Mouse (Mus musculus) left cerebral cortex, postnatal 10 days (tissue): ENCODE data around the gene Hoxc12. TPM values are rescaled to one million over a fixed set of nuclear protein-coding genes. Genes with fewer than 3 reads are reported as not detected.
A peak's percentile ranks its signal among the peaks of the same experiment; 100 is the strongest.

ENCODE experiments used
- DNase-seq, 2 experiments: peaks; one replicate each; pipeline ENCODE4 v3.0.0; 2021 to 2022; ENCODE audit warnings: low spot score in 2 of 2, mixed read lengths in 1 of 2; ENCODE audit errors: extremely low spot score in 1 of 2
- intact Hi-C: fragments of 180-260 bp; cut with DNase I; formaldehyde crosslinking; loops from one replicate; pipeline ENCODE4 v1.15.1; 2025
- total RNA-seq, 2 experiments: library from RNA; stranded (reverse); gene quantifications; 2 replicates each; pipeline ENCODE4 v1.2.3; 2021

Hoxc12 gene
- total RNA-seq, 2 experiments from 2014 or later = not detected

DNA sequence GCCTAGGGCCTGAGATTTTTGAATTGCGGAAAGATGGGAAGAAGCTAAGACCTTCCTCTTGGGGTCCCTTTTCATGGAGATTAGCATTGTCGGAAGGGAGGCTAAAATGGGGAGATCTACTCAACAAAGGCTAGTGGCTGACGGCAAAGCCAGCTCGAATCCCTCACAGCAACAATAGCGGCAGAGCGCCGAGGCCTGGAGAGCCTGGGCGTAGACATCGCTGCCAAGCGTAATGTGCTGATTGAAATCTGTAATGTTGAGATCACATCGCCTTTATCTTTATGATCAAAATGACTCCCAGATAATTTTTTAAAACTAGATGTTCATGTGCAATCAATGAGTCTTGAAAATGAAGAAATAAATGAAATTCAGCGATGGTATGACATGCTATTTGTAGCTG lies 2.1 kb upstream of the Hoxc12 start:
- no peak for DNase-seq
- intact Hi-C loops = no loop called here

DNA sequence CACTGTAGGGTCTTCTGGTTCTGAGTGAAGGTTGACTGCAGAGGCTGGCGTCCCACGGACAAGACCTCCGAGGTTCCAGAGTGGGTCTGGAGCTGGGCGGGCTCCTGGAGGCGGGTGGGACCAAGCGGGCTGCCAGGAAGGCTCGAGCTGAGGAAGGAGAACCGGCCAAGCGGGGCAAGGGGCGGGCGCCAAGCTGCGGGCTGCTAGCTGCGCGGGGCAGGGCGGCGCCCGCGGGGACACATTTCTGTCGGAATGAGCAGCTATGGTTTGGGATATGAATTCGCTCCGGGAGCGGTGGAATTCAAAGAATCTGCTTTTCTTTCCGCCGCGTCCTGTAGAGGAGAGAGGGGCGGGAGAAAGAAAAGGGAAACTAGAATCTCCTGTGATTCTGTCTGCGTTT lies 1.7 kb upstream of the Hoxc12 start:
- intact Hi-C loops = no loop called here
- DNase-seq = peak in 1 of 2 experiments; percentile 26

DNA sequence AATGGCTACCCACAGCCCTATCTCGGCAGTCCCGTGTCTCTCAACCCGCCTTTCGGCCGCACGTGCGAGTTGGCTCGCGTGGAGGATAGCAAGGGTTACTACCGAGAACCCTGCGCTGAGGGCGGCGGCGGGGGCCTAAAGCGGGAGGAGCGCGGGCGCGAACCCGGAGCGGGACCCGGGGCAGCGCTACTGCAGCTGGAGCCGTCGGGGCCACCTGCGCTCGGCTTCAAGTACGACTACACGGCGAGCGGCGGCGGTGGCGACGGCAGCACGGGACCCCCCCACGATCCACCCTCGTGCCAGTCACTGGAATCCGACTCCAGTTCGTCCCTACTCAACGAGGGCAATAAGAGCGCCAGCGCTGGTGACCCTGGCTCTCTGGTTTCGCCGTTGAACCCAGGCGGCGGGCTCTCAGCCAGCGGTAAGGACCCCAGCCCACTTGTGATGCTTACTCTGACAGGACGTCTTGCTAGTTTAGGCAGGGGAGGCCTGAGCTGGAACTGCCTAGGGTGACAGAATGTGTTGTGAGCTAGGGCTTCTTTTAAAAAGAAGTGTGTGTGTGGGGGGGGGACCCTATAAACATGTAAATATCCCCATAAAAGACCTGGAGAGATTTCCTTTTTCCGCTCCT lies 594 bp downstream of the Hoxc12 start:
- no peak for DNase-seq
- intact Hi-C loops = no loop called here

DNA sequence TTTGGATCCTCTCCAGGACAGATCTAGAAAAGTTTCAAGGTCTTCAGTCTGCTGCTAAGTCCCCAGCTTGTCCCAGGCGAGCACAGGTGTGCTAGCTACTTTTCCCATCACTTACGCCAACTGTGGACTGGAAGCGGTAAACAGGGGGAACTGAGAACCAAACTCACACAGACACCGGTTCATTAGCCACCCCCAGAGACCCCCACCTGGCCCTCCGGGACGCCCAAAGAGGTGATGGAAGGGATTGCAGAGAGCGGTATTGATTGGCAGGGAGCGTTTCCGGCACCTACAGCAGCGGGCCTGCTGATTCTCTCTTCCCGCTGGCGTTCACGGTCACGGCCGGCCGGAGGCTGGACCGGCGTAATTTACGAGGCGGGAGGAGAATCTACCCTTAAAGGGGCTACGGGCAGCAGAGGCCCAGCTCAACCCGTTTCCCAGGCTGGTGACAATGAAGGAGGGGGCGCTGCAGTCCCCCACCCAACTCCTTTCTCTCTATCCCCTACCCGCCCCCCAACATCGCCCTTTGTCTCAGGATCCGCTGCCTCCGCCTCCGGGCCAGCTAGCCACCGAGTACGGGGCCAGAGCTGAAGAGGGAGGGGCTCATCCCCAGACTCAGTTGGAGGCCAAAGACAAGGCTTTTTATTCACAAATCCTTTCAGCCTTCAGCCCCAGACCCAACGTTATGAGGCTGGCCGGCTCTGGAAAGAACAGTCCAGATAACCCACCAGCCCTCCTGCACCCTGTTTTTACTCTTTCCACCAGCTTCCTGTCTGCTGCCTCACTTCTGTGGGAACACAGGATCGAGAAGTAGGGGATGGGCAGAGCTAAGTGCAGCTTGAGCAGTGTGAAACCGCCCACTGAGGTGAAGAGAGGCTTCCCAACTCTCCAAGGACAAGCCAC lies 2.9 kb downstream of the Hoxc12 start:
- DNase-seq = no peak
- intact Hi-C loops = no loop called here

DNA sequence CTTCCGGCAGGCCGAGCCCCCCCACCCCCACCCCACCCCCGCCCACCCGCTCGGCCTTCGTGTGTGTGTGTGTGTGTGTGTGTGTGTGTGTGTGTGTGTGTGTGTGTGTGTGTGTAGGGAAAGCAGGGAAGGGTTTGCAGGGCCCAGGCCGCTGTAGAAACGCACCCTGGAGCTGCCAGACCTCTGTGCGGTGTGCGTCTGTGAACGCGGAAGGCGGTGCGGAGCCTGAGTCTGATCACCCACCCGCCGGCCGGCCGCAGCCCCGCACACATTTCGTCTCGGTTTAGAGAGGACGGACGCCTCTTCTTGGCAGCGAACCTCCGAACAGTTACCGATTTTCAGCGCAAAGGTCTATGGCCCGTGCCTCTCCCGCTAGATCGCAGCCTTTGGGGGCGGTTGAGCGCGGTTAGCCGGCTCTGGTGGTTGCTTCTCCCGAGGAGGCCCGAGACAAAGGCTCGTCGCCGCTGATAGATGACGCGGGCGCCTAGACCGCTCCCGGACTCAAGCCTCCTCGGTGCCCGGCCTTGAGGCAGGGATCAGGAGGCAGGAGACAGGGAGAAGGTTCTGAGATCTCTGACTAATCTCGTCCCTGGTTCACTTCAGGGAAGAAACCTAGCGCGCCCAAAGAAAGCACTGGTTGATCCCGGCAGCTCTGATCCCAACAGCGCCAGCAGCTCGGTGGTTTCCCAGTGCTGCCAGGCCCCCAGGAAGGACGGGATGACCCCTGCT lies 6.3 kb downstream of the Hoxc12 start:
- intact Hi-C loops = no loop called here
- no peak for DNase-seq

DNA sequence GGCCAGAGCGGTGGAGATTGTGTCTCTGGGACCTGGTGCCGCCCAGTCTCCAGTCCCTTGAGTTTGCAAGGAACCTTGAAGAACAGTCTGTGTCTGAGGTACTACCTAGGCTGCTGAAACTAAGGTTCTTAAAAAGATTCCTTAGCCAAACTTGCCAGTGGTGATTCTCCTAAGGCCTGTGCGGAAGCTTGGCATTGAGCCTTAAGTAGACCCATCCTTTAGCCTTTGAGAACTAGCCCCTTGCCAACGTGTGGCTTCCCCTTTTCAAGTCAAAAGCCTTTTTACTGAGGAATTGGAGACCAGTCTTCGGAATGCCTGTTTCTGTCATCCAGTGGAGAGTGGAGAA lies 6.9 kb downstream of the Hoxc12 start:
- intact Hi-C loops = no loop called here
- DNase-seq = no peak

DNA sequence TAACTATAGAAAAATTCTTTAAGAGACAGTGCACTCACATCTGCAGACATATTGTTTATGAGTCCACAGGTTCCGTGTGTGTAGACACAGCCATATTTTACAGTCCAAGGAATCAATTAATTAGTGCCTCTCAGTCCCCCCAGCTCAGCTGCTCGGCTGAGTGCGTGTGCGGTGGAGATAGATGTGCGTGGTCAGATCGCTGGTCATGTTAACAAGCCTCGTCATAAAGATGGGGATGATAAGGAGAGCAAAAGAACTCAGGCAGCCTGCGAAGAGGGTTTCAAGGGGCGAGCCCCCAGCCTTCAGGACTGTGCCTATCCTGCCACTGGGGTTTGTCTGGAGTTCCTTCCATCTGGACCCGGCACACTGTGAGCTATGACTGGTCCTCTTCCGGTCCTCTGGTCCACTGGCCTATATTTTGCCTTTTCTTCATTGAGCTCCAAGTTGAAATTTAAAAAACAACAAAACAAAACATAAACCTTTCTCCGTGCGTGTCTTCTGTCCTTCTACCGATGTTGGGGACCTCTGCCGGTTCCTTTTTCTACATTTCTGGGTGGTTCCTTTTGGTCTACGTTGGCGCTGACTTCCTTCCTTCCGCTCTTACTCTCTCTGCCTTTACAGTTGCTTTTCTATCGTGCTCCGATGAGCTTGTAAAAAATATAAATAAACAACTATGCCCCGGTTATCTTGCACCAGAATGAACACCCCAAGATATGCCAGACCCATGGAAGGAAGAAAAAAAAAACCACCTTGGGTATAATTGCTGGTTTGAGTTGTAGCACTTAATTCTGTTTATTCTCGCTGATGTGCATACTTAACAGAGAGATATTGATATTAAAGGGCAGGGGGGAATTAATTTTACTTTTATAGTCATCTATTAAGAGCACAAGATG lies 8.9 kb downstream of the Hoxc12 start:
- intact Hi-C loops = no loop called here
- DNase-seq = no peak

DNA sequence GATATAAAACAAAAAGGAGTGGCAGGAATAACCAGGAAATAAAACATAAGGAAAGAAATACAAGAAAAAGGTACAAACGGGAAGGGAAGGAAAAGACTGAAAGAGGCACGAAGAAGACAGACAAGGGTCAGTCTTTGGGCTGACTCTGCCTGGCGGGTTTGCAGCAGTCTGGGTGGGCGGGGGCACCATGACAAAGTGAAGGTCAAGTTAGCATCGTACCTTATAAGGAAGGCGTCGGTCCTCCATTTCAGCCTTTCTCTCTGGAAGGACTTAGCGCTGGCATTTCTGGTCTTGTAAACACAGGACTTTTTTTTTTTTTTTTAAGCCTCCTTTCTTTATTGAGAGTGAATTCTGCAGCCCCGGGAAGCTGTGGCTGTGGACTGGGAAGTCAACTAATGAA lies 10.7 kb downstream of the Hoxc12 start:
- intact Hi-C loops = no loop called here
- DNase-seq = no peak

DNA sequence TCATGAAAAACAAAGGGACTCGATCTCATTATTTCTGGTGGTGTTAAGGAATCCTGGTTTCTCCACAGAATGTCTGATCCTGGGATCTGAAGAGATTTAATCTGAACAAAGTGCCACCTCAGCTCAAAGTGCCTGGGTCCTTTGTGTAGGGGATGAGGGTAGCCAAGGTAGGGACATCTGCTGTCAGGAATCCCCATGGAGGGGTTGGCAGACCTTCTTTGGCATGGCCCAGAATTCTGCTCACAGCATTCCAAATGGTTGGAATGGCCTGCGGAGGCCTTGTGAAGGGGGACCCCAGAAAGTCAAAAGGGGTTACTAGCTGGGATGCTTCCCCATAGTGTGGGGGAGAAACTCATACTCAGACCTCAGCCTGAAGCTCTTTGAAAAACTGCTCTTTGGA lies 12.3 kb downstream of the Hoxc12 start:
- no peak for DNase-seq
- intact Hi-C loops = no loop called here

DNA sequence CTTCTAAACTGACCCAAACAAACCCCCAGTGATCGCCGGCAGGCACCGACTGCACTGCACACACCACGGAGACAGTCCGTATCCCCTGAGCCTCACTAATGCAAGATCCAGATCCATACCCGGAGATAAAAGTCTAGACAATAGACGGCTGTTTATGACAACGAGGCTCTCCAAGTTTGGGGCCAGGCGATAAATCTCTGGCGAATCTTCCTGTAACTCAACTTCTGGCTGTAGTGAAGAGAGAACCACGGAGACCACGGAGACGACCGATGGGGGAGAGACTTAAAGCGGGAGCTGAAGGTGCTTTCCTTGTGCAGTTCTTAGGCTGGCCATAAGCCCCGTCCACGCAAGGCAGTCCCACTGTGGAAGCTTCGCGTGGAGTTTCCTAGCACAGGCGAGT lies 13.1 kb downstream of the Hoxc12 start:
- intact Hi-C loops = no loop called here
- DNase-seq = no peak

DNA sequence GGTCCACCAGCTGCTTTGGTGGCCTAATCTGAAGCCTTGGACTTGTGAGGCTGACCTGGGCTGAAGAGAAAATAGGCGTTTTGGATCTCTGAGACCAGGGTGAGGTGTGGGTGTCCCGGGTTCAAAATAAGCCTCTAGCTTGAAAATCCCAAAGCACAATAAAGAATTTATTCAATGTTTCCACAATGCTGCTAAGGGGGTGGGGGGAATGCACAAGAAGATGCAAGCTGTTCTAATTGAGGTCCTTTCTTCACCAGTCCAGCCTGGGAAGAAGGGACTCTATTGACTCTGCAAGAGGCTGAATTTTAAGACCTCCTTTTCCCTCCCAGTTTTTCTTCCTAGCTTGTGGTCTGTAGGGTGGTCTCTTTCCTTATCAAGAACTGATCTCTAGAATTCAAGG lies 14.3 kb downstream of the Hoxc12 start:
- DNase-seq = no peak
- intact Hi-C loops = no loop called here

DNA sequence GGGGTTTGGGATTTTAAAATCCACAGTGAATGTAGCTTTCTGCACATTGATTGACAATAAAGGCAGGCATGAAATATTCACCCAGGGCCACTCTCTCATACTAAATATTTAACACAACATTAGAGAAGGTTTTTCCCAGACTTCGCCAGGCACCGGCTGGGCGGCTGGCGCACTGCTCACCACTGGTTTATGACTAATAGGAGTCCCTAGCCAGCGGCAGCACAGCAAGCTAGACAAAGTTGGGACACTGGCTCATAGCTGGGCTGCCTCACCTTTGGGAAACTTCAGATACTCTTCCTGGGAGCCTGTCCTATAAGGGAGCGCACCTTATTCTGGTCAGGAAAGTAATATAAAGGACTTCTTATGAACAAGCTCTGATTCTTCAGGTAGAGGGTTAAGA lies 17.0 kb downstream of the Hoxc12 start:
- no peak for DNase-seq
- intact Hi-C loops = no loop called here

DNA sequence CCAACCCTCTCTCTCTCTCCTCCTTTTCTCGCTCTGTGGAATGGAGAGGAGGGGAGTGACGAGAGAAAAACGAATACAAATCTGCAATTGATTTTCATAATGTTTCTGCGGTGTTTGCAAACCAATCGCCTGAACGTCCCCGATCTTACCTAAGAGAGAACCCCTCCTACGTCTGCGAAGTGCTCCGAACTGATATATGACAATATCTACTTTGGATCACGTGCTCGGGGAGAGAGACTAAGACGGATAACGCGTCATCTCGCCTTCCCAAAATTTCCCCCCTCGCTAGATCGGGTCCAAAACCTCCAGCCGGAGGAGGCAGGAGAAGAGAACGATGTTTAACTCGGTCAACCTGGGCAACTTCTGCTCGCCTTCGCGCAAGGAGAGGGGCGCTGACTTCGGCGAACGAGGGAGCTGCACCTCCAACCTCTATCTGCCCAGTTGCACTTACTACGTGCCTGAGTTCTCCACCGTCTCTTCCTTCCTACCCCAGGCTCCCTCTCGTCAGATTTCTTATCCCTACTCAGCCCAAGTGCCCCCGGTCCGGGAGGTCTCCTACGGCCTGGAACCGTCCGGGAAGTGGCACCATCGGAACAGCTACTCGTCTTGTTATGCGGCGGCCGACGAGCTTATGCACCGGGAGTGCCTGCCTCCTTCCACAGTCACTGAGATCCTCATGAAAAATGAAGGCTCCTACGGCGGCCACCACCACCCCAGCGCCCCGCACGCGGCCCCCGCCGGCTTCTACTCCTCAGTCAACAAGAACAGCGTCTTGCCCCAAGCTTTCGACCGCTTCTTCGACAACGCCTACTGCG lies 17.8 kb downstream of the Hoxc12 start, which contains the start of gene Hoxc11:
TSS of gene Hoxc11 (plus strand) at position 236 of the 815 bp plus-strand sequence.
- intact Hi-C loops = no loop called here
- DNase-seq = no peak

DNA sequence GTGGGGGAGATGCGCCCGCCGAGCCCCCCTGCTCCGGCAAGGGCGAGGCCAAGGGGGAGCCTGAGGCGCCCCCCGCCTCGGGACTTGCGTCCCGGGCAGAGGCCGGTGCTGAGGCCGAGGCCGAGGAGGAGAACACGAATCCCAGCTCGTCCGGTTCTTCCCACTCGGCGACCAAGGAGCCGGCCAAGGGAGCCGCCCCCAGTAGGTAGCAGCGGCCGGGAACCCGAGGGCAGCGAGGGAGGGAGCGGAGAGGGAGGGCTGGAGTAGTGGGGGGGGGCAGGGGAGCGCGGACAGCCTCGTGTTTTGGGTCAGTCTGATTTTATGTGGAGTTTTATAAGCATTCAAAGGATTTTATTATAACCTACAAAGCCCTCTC lies 18.4 kb downstream of the Hoxc12 start:
- DNase-seq = no peak
- intact Hi-C loops = no loop called here

DNA sequence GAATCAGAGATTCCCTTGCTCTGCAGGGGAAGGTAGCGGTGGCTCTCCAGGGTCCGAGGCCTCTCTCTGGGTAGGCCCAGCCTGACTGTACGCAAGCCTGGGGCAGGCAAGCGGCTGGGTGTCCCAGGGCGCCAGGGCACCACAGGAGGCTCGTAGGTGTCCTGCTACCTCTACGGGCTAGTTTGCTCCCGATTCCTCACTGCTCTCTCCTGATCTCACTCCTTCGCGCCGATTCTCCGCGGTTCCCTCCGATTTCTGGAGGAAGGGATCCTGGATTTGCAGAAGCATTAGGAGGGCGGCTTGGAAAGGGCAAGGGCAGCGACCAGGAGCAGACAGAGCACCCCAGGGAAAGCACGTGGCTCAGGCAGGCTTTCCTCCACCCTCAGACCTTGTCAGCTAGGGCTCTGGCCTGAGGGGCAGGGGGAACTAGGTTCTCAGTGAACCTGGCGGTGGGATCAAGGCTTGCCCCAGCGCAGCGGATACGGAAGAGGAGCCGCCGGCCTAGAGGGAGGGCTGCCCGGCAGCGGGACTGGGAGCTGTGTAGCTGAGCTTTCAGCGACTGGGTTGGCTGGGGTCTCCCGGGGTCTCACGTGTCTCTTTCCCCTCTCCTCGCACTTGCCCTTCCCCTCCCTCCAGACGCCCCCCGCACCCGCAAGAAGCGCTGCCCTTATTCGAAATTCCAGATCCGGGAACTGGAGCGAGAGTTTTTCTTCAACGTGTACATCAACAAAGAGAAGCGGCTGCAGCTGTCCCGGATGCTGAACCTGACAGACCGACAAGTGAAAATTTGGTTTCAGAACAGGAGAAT lies 19.5 kb downstream of the Hoxc12 start:
- intact Hi-C loops = no loop called here

DNA sequence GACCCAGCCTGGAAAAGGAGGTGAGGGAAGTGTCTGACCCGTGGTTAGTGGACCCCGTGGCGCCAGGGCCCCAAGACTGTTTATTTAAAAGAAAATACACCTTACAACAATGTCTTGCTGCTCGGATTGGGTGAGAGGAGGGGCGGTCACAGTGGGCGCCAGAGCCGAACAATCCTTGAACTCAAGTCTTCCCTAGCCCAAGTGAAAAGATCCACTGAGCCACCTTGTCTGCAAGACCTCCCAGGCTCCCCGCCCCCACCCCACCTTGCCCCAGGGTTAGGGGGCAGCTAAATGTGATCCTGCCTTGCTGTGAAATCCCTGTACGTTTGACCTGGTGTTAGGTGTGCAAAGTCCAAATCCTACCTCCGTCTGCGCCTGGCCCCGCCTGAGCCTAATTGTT lies 20.3 kb downstream of the Hoxc12 start:
- no peak for DNase-seq
- intact Hi-C loops = no loop called here

More for the DNA sequence above, 19.5 kb downstream of the Hoxc12 start:
- DNase-seq = no peak

DNA sequence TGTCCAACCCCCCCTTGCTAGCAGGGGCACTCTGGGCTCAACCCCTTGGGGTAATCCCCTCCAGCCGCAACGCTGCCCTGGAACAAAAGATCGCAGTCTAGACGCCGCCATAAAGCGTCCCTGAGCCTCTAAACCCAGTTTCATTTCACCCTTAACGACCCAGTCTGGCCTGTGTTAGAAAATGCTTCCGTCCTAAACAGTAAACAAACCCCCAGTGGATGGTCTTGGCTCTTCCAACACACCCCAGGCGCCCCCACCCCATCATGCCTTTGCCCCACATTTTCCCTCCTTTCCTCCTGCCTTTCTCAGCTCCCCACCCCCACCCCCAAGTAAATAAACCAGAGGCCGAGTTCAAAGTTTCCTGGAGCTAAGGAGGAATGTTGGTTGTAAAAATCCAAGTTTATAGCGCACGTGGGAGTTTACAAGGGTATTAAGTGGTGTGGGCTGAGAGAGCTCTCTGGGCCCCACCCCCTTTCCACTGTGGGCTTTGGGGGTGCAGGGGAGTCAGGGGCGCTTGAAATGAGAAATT lies 23.2 kb downstream of the Hoxc12 start:
- intact Hi-C loops = no loop called here
- DNase-seq = no peak
